Mouse (Mus musculus) neural tube, embryonic 11.5 days (tissue): Measurements from ENCODE around the gene Cyp2d40. TPM values are rescaled to one million over a fixed set of nuclear protein-coding genes. Genes with fewer than 3 reads are reported as not detected.
"Not testable (repeated sequence)": the region's sequence is repeated elsewhere in the genome, so short reads cannot be mapped to it uniquely, and the experiment has no call there.

Experiments used
- ATAC-seq: fragments of 200-750 bp; cut with Nextera tagmentation; 2 replicates; pipeline ENCODE4 v1.8.0; 2017; ENCODE audit warnings: moderate number of reproducible peaks, mild to moderate bottlenecking, moderate TSS enrichment, moderate library complexity; ENCODE audit not compliant: insufficient read depth, low FRiP score, low TSS enrichment
- DNase-seq: peaks from one replicate; pipeline ENCODE4 v3.0.0-alpha.2; 2015; ENCODE audit warnings: low spot score
- H3K27ac ChIP-seq: fragments of 300-500 bp; sonication (generic); 2 replicates; pipeline ENCODE4 v1.5.1; 2014; ENCODE audit warnings: low read depth, mild to moderate bottlenecking, low read length
- H3K27me3 ChIP-seq: fragments of 300-500 bp; sonication (generic); 2 replicates; pipeline ENCODE4 v1.6.1; 2014; ENCODE audit warnings: mild to moderate bottlenecking, low read length, mixed read lengths; ENCODE audit not compliant: control insufficient read depth, insufficient read depth
- H3K36me3 ChIP-seq: fragments of 300-500 bp; sonication (generic); 2 replicates; pipeline ENCODE4 v1.6.1; 2014; ENCODE audit warnings: mild to moderate bottlenecking, low read length, moderate library complexity, mixed read lengths; ENCODE audit not compliant: control insufficient read depth, insufficient read depth
- H3K4me1 ChIP-seq: fragments of 300-500 bp; sonication (generic); 2 replicates; pipeline ENCODE4 v1.6.1; 2014; ENCODE audit warnings: low read length, mixed read lengths; ENCODE audit not compliant: control insufficient read depth, insufficient read depth
- H3K4me2 ChIP-seq: fragments of 300-500 bp; sonication (generic); 2 replicates; pipeline ENCODE4 v1.6.1; 2014; ENCODE audit warnings: low read depth, mild to moderate bottlenecking, moderate library complexity
- H3K4me3 ChIP-seq: fragments of 300-500 bp; sonication (generic); 2 replicates; pipeline ENCODE4 v1.5.1; 2014; ENCODE audit warnings: low read depth, low read length
- H3K9ac ChIP-seq: fragments of 300-500 bp; sonication (generic); 2 replicates; pipeline ENCODE4 v1.6.1; 2014; ENCODE audit warnings: mild to moderate bottlenecking, low read length
- H3K9me3 ChIP-seq: fragments of 300-500 bp; sonication (generic); 2 replicates; pipeline ENCODE4 v1.6.1; 2016; ENCODE audit warnings: low read length; ENCODE audit not compliant: control insufficient read depth
- WGBS: fragments of 180-500 bp; shearing (Covaris S2); extraction: QIAGEN DNeasy Blood & Tissue Kit; methylation state at CpG from one replicate; pipeline ENCODE4 v1.1.7; 2014; 5-methylcytosine and 5-hydroxymethylcytosine counted together
- polyA plus RNA-seq: library from polyadenylated mRNA; unstranded; fragments of >200 nt; fragmentation: Nextera tagmentation; extraction: Ambion mirVana; gene quantifications from 2 replicates; pipeline ENCODE4 v1.2.1, GENCODE M21; 2014

Gene Cyp2d40
- polyA plus RNA-seq, 1 experiment from 2014 or later = not detected

- H3K27me3 ChIP-seq = no peaks in the 10 kb centered on the region
- H3K36me3 ChIP-seq = no peaks in the 10 kb centered on the region
- no peak overlapping the region for H3K4me2 ChIP-seq
- H3K4me3 ChIP-seq = no peak overlapping the region
- H3K9ac ChIP-seq = no peak overlapping the region
- no peak for ATAC-seq
- H3K27ac ChIP-seq = no peak overlapping the region
- no peak for DNase-seq
- no peaks in the 10 kb centered on the region for H3K4me1 ChIP-seq
- H3K9me3 ChIP-seq = no peaks in the 10 kb centered on the region
- 80% methylated on average over 1 of the region's 1 CpGs for whole genome bisulfite sequencing
Measured at GRCm38 (mm10) chr15:82793454-82793853, 29.5 kb upstream of the Cyp2d40 start.

- H3K27ac ChIP-seq = no peak overlapping the region
- 91% methylated on average over 11 of the region's 11 CpGs for WGBS
- no peak overlapping the region for H3K4me2 ChIP-seq
- H3K4me1 ChIP-seq = no peaks in the 10 kb centered on the region
- no peak overlapping the region for H3K4me3 ChIP-seq
- ATAC-seq = no peak
- no peak overlapping the region for H3K9ac ChIP-seq
- H3K9me3 ChIP-seq = no peaks in the 10 kb centered on the region
- no peaks in the 10 kb centered on the region for H3K36me3 ChIP-seq
- no peak for DNase-seq
- H3K27me3 ChIP-seq = no peaks in the 10 kb centered on the region
Measured at GRCm38 (mm10) chr15:82792566-82792965, 28.6 kb upstream of the Cyp2d40 start.

DNA sequence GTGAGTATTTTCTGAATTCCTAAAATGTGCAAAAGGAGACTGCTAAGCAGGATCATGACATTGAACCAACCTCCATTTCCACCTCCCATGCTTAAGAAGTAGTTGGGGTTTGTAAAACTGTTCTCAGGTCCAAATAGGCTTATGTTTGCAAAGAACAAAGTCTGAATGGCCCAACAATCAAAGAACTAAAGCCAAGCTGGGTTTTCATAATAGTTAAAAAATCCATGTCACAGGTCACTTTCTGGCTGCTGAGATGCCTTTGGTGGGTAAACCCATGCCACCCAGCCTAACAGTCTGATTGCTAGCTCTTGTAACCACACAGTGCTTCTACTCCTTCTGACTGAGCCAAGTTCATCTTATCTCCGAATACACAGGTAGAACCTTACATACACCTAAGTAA is 20.6 kb upstream of the Cyp2d40 start:
- Histone ChIP-seq H3K9me3 (no peaks in the 10 kb centered on the region), H3K27me3 (no peaks in the 10 kb centered on the region), H3K9ac (no peak overlapping the region), H3K4me2 (no peak overlapping the region), H3K4me1 (no peaks in the 10 kb centered on the region), H3K4me3 (no peak overlapping the region), H3K36me3 (no peaks in the 10 kb centered on the region), H3K27ac (no peak overlapping the region)
- ATAC-seq (no peak), DNase-seq (no peak)
- 79% methylated on average over 1 of the region's 1 CpGs for WGBS

GRCm38 (mm10) chr15:82783800-82784199 is 19.8 kb upstream of the Cyp2d40 start:
- no peaks in the 10 kb centered on the region for H3K9me3 ChIP-seq
- no peaks in the 10 kb centered on the region for H3K4me1 ChIP-seq
- H3K27ac ChIP-seq = no peak overlapping the region
- H3K4me3 ChIP-seq = no peak overlapping the region
- no peak for DNase-seq
- H3K27me3 ChIP-seq = no peaks in the 10 kb centered on the region
- H3K4me2 ChIP-seq = no peak overlapping the region
- 74% methylated on average over 1 of the region's 1 CpGs for WGBS
- H3K9ac ChIP-seq = no peak overlapping the region
- H3K36me3 ChIP-seq = no peaks in the 10 kb centered on the region
- no peak for ATAC-seq

DNA sequence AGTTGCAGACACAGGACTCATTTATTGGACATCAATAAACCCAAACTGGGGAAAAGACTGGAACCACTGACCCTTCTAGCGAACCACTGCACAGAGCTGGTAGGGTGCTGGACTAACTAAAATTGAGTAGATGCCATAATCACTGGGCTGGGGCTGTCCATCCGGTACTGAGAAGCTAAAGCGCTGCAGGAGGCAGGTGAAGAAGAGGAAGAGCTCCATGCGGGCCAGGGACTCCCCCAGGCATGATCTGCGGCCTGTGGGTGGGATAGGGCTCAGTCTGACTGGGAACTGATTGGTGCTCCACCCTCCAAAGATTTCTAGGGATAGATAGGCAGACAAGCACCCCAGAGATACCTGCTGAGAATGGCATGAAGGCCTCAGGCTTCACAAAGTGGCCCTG is 13.9 kb upstream of the Cyp2d40 start:
- not testable (repeated sequence) for H3K4me2 ChIP-seq, H3K4me3 ChIP-seq, DNase-seq, H3K27ac ChIP-seq, H3K9ac ChIP-seq, ATAC-seq, H3K36me3 ChIP-seq, H3K4me1 ChIP-seq, H3K27me3 ChIP-seq, H3K9me3 ChIP-seq
- 92% methylated on average over 5 of the region's 5 CpGs for WGBS

GRCm38 (mm10) chr15:82765943-82766342 is 2.0 kb upstream of the Cyp2d40 start:
- Histone ChIP-seq H3K4me2 (no peak overlapping the region), H3K9ac (no peak overlapping the region), H3K27me3 (no peaks in the 10 kb centered on the region), H3K4me1 (no peaks in the 10 kb centered on the region), H3K36me3 (no peaks in the 10 kb centered on the region), H3K4me3 (no peak overlapping the region), H3K27ac (no peak overlapping the region), H3K9me3 (no peaks in the 10 kb centered on the region)
- WGBS = 87% methylated on average over 2 of the region's 2 CpGs
- DNase-seq (no peak), ATAC-seq (no peak)

DNA sequence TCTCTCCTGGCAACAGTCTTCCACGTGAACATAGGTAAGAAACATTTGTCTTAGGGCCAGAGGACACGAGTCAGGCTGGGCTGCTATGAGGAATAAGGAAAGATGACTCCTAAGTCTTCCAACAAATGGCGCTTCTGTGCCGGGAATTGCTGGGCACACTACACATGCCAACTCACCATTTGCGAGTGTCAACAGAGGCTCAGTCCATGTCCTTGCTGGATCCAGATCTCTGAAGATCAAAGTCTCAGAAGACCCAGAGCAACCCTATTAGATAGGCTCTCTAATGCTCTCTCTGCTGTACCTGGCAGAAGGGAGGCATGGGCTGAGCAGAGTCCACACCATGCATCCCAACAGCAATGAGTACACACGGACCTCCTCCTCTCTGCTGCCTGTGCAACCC is 898 bp upstream of the Cyp2d40 start:
- no peak overlapping the region for H3K4me2 ChIP-seq
- H3K27ac ChIP-seq = no peak overlapping the region
- no peak overlapping the region for H3K4me3 ChIP-seq
- ATAC-seq (no peak), DNase-seq (no peak)
- WGBS = 85% methylated on average over 6 of the region's 6 CpGs
- H3K27me3 ChIP-seq = no peaks in the 10 kb centered on the region
- H3K9ac ChIP-seq = no peak overlapping the region
- H3K4me1 ChIP-seq = no peaks in the 10 kb centered on the region
- H3K9me3 ChIP-seq = no peaks in the 10 kb centered on the region
- no peaks in the 10 kb centered on the region for H3K36me3 ChIP-seq

GRCm38 (mm10) chr15:82748141-82748540 is 15.8 kb downstream of the Cyp2d40 start:
- WGBS = 60% methylated on average over 1 of the region's 1 CpGs
- ATAC-seq = no peak

DNA sequence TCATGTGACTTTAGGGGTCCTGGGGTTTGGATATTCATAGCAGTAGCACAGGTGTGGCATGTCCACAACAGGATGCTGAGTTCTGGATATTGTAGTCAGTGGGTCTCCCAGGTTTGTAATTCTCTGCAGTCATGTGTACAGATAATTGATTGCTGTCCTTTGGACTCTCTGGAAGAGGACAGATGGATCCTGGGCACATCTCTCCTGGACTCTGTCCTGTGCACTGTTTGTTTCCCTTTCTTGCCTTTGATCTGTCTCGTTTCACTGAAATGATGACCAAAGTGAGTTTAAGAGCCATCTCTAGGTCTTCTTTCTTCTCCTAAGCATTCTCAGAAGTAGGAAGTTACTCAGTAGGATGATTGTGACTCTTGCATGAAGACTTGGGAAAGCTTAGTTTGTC is 16.5 kb downstream of the Cyp2d40 start:
- 67% methylated on average over 1 of the region's 1 CpGs for WGBS
- Histone ChIP-seq H3K27ac (no peak overlapping the region), H3K4me1 (no peaks in the 10 kb centered on the region), H3K9ac (no peak overlapping the region), H3K36me3 (no peaks in the 10 kb centered on the region), H3K9me3 (no peaks in the 10 kb centered on the region), H3K4me2 (no peak overlapping the region), H3K4me3 (no peak overlapping the region), H3K27me3 (no peaks in the 10 kb centered on the region)
- ATAC-seq (no peak), DNase-seq (no peak)

More at GRCm38 (mm10) chr15:82748141-82748540, 15.8 kb downstream of the Cyp2d40 start:
- H3K4me3 ChIP-seq = no peak overlapping the region
- H3K4me1 ChIP-seq = no peaks in the 10 kb centered on the region
- H3K4me2 ChIP-seq = no peak overlapping the region
- no peak for DNase-seq
- H3K36me3 ChIP-seq = no peaks in the 10 kb centered on the region
- no peak overlapping the region for H3K9ac ChIP-seq
- H3K27me3 ChIP-seq = no peaks in the 10 kb centered on the region
- H3K27ac ChIP-seq = no peak overlapping the region
- H3K9me3 ChIP-seq = no peaks in the 10 kb centered on the region
